Mouse (Mus musculus) intestine, embryonic 16.5 days (tissue): ENCODE results near the gene March1. TPM values are rescaled to one million over a fixed set of nuclear protein-coding genes. Genes with fewer than 3 reads are reported as not detected.

Source experiments
- ATAC-seq: fragments of 200-750 bp; cut with Nextera tagmentation; 2 replicates; pipeline ENCODE4 v1.8.0; 2017; ENCODE audit warnings: moderate TSS enrichment, moderate library complexity
- H3K27ac ChIP-seq: fragments of 300-500 bp; sonication (generic); 2 replicates; pipeline ENCODE4 v1.5.1; 2014; ENCODE audit warnings: mild to moderate bottlenecking, low read length
- H3K27me3 ChIP-seq: fragments of 300-500 bp; sonication (generic); replicated peaks from 2 replicates; pipeline ENCODE4 v1.6.1; 2014; ENCODE audit warnings: low read length, control low read depth, mixed read lengths; ENCODE audit not compliant: control insufficient read depth, insufficient read depth
- H3K36me3 ChIP-seq: fragments of 300-500 bp; sonication (generic); 2 replicates; pipeline ENCODE4 v1.6.1; 2014; ENCODE audit warnings: low read length, control low read depth; ENCODE audit not compliant: control insufficient read depth, insufficient read depth
- H3K4me1 ChIP-seq: fragments of 300-500 bp; sonication (generic); 2 replicates; pipeline ENCODE4 v1.6.1; 2014; ENCODE audit warnings: low read length, control low read depth, mixed read lengths; ENCODE audit not compliant: control insufficient read depth, insufficient read depth
- H3K4me2 ChIP-seq: fragments of 300-500 bp; sonication (generic); 2 replicates; pipeline ENCODE4 v1.6.1; 2014; ENCODE audit warnings: low read depth, low read length, control low read depth
- H3K4me3 ChIP-seq: fragments of 300-500 bp; sonication (generic); 2 replicates; pipeline ENCODE4 v1.5.1; 2014; ENCODE audit warnings: mild to moderate bottlenecking, low read length
- H3K9ac ChIP-seq: fragments of 300-500 bp; sonication (generic); 2 replicates; pipeline ENCODE4 v1.6.1; 2014; ENCODE audit warnings: low read depth, low read length
- H3K9me3 ChIP-seq: fragments of 300-500 bp; sonication (generic); 2 replicates; pipeline ENCODE4 v1.6.1; 2016; ENCODE audit warnings: low read length, control low read depth; ENCODE audit not compliant: control insufficient read depth
- WGBS: fragments of 180-500 bp; shearing (Covaris S2); extraction: QIAGEN DNeasy Blood & Tissue Kit; methylation state at CpG from one replicate; pipeline ENCODE4 v1.1.7; 2014; 5-methylcytosine and 5-hydroxymethylcytosine counted together
- polyA plus RNA-seq: library from polyadenylated mRNA; unstranded; fragments of >200 nt; fragmentation: Nextera tagmentation; extraction: Ambion mirVana; gene quantifications from 2 replicates; pipeline ENCODE4 v1.2.1, GENCODE M21; 2015

Gene March1
- polyA plus RNA-seq, 1 experiment from 2014 or later = 0.51 TPM

GRCm38 (mm10) chr8:66200169-66200568 lies 582.5 kb downstream of the March1 start:
- Histone ChIP-seq H3K4me3 (no peak overlapping the region), H3K4me1 (no peaks in the 10 kb centered on the region), H3K9me3 (no peaks in the 10 kb centered on the region), H3K36me3 (no peaks in the 10 kb centered on the region), H3K9ac (no peak overlapping the region), H3K27me3 (no peaks in the 10 kb centered on the region), H3K27ac (no peak overlapping the region), H3K4me2 (no peak overlapping the region)
- WGBS = 92% methylated on average over 3 of the region's 3 CpGs
- ATAC-seq = no peak

- Histone ChIP-seq H3K27me3 (no peaks in the 10 kb centered on the region), H3K4me1 (no peaks in the 10 kb centered on the region), H3K4me2 (no peak overlapping the region), H3K36me3 (no peaks in the 10 kb centered on the region), H3K9ac (no peak overlapping the region), H3K27ac (no peak overlapping the region), H3K9me3 (no peaks in the 10 kb centered on the region), H3K4me3 (no peak overlapping the region)
- no peak for ATAC-seq
- 91% methylated on average over 7 of the region's 7 CpGs for WGBS
These were observed 586.2 kb downstream of the March1 start for GRCm38 (mm10) chr8:66203814-66204438.

GRCm38 (mm10) chr8:66209553-66209952 lies 591.9 kb downstream of the March1 start:
- WGBS = 67% methylated on average over 2 of the region's 2 CpGs
- no peak overlapping the region for H3K4me3 ChIP-seq
- no peaks in the 10 kb centered on the region for H3K36me3 ChIP-seq
- no peak overlapping the region for H3K9ac ChIP-seq
- no peaks in the 10 kb centered on the region for H3K4me1 ChIP-seq
- no peak for ATAC-seq
- H3K9me3 ChIP-seq = no peaks in the 10 kb centered on the region
- H3K27ac ChIP-seq = no peak overlapping the region
- H3K4me2 ChIP-seq = no peak overlapping the region
- H3K27me3 ChIP-seq = no peaks in the 10 kb centered on the region

- ATAC-seq = no peak
These were observed 592.6 kb downstream of the March1 start for GRCm38 (mm10) chr8:66210294-66210693.

DNA sequence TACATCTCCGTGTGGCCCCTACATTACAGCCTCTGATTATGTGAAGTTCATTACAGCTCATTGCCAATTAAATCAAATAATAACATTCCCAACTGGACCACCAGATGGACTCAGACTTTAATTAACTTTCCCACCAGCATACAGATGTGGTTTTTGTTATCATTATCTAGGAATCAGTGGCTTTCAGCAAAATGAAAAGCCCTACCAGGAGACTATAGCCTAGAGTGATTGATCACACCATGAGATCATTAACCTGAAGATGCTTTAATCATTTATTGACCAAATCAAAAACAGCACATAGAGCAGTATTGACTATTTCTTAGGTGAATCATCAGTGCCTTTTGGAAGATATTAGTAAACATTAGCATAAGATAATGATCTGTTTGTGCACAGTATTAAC lies 602.3 kb downstream of the March1 start:
- no peak overlapping the region for H3K9ac ChIP-seq
- no peak for ATAC-seq
- no peaks in the 10 kb centered on the region for H3K4me1 ChIP-seq
- H3K36me3 ChIP-seq = no peaks in the 10 kb centered on the region
- WGBS = 74% methylated on average over 1 of the region's 1 CpGs
- no peaks in the 10 kb centered on the region for H3K27me3 ChIP-seq
- H3K4me2 ChIP-seq = no peak overlapping the region
- no peak overlapping the region for H3K4me3 ChIP-seq
- H3K27ac ChIP-seq = no peak overlapping the region
- H3K9me3 ChIP-seq = no peaks in the 10 kb centered on the region

More at GRCm38 (mm10) chr8:66210294-66210693, 592.6 kb downstream of the March1 start:
- H3K4me3 ChIP-seq = no peak overlapping the region
- no peaks in the 10 kb centered on the region for H3K36me3 ChIP-seq
- no peak overlapping the region for H3K4me2 ChIP-seq
- H3K9ac ChIP-seq = no peak overlapping the region
- no peak overlapping the region for H3K27ac ChIP-seq
- no peaks in the 10 kb centered on the region for H3K27me3 ChIP-seq
- H3K9me3 ChIP-seq = no peaks in the 10 kb centered on the region
- H3K4me1 ChIP-seq = no peaks in the 10 kb centered on the region
- WGBS = 75% methylated on average over 2 of the region's 2 CpGs

DNA sequence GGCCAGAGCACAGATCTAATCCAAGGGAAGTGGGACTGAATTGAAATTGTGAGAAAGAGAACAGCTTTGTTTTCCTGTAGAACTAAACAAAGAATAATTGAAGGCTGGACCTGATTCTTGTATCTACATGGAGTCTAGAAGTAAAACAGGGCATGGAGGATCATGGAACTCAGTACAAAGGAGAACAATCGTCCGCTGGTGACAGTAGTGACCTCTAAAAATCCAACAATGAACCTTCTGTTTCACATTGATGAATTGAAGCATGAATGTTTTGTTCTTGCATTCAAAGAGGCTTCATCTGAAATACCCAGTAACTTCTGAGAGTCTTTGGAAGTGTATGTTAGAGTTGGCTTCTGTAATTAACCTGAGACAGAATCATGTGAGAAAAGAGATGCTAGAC lies 612.2 kb downstream of the March1 start:
- Histone ChIP-seq H3K9ac (no peak overlapping the region), H3K4me3 (no peak overlapping the region), H3K36me3 (no peaks in the 10 kb centered on the region), H3K4me1 (no peaks in the 10 kb centered on the region), H3K27me3 (no peaks in the 10 kb centered on the region), H3K27ac (no peak overlapping the region), H3K4me2 (no peak overlapping the region), H3K9me3 (no peaks in the 10 kb centered on the region)
- no peak for ATAC-seq
- WGBS = 86% methylated on average over 2 of the region's 2 CpGs

- Histone ChIP-seq H3K36me3 (no peaks in the 10 kb centered on the region), H3K27me3 (no peaks in the 10 kb centered on the region), H3K9ac (no peak overlapping the region), H3K4me1 (no peaks in the 10 kb centered on the region), H3K9me3 (no peaks in the 10 kb centered on the region), H3K4me3 (no peak overlapping the region), H3K27ac (no peak overlapping the region), H3K4me2 (no peak overlapping the region)
- WGBS = 49% methylated on average over 4 of the region's 4 CpGs
- ATAC-seq = no peak
These were observed 651.8 kb downstream of the March1 start for GRCm38 (mm10) chr8:66269546-66269945.

- H3K4me1 ChIP-seq = no peaks in the 10 kb centered on the region
- no peaks in the 10 kb centered on the region for H3K36me3 ChIP-seq
- no peak overlapping the region for H3K4me3 ChIP-seq
- H3K27ac ChIP-seq = no peak overlapping the region
- no peaks in the 10 kb centered on the region for H3K9me3 ChIP-seq
- no peak overlapping the region for H3K9ac ChIP-seq
- 62% methylated on average over 2 of the region's 2 CpGs for WGBS
- H3K27me3 ChIP-seq = no peaks in the 10 kb centered on the region
- no peak overlapping the region for H3K4me2 ChIP-seq
- ATAC-seq = no peak
These were observed 652.4 kb downstream of the March1 start for GRCm38 (mm10) chr8:66270116-66270515.

DNA sequence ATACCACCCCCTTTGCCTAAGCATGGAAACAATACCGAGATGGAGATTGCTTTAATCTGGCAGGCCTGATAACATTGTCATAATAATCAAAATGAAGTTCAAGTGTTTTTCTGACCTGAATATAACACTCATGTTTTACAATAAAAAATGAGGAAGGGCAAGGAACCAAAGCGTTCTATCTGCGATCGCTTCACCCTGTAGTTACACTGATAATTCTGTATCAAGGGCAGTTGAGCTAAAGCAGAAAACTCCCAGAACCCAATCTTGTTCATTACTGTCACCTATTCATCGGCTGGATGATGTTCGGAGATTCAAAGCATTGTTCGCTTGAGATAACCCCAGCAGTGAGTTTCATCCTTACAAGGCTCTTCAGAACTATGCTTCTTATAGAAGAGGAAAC lies 700.1 kb downstream of the March1 start:
- no peak for ATAC-seq
- Histone ChIP-seq H3K4me1 (no peaks in the 10 kb centered on the region), H3K27ac (no peak overlapping the region), H3K27me3 (no peaks in the 10 kb centered on the region), H3K36me3 (no peaks in the 10 kb centered on the region), H3K9me3 (no peaks in the 10 kb centered on the region), H3K4me3 (no peak overlapping the region), H3K4me2 (no peak overlapping the region), H3K9ac (no peak overlapping the region)
- 88% methylated on average over 7 of the region's 7 CpGs for WGBS
